Mouse (Mus musculus): ENCODE results near the gene Hsph1. TPM values are rescaled to one million over a fixed set of nuclear protein-coding genes. Genes with fewer than 3 reads are reported as not detected.

The Hsph1 gene
- polyA plus RNA-seq, 1 experiment from 2014 or later: 116 TPM

DNA sequence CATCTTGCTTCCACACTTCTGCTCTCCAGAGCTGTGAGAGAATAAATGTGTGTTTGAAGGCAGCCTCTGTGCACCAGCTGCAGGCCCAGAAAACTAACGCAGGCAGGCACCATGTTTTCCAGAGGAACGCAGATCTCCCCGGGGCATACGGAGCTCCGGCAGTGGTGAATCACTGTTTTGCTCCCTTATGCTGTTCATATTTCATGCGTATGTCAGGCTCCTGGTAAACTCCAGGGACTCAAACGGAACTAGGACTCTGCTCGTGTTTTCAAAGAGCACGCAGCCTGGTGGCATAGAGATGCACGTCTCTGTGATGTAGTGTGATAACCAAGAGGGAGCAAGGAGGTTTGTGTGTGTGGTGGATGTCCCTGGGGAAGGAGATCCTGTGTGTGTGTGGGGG is 23.4 kb downstream of the Hsph1 start:
- no peaks in the 10 kb centered on the region for H3K27me3 ChIP-seq (replicated peaks; ENCODE audit: control insufficient read depth, insufficient read depth, low read length)
- 75% methylated on average over 10 of the region's 10 CpGs for WGBS
- H3K4me3 ChIP-seq (ENCODE audit: low read depth, low read length): no peak overlapping the region
- no peak overlapping the region for H3K27ac ChIP-seq (ENCODE audit: low read depth, low read length)
- H3K9me3 ChIP-seq (ENCODE audit: control insufficient read depth, low read length): no peaks in the 10 kb centered on the region
- DNase-seq (ENCODE audit: low spot score) (no peak), ATAC-seq (replicated peaks; ENCODE audit: low FRiP score) (no peak)
- H3K4me2 ChIP-seq: no peak overlapping the region
- H3K9ac ChIP-seq (ENCODE audit: low read depth, low read length): no peak overlapping the region
- no peaks in the 10 kb centered on the region for H3K4me1 ChIP-seq (replicated peaks; ENCODE audit: control insufficient read depth, insufficient read depth, low read length)
- H3K36me3 ChIP-seq (ENCODE audit: control insufficient read depth, insufficient read depth, low read length): peaks cover 11% of the 10 kb centered on the region

- no peak for ATAC-seq (replicated peaks; ENCODE audit: low FRiP score)
- no peak overlapping the region for H3K4me2 ChIP-seq
These were observed 24.0 kb downstream of the Hsph1 start for GRCm38 (mm10) chr5:149612165-149612518.

DNA sequence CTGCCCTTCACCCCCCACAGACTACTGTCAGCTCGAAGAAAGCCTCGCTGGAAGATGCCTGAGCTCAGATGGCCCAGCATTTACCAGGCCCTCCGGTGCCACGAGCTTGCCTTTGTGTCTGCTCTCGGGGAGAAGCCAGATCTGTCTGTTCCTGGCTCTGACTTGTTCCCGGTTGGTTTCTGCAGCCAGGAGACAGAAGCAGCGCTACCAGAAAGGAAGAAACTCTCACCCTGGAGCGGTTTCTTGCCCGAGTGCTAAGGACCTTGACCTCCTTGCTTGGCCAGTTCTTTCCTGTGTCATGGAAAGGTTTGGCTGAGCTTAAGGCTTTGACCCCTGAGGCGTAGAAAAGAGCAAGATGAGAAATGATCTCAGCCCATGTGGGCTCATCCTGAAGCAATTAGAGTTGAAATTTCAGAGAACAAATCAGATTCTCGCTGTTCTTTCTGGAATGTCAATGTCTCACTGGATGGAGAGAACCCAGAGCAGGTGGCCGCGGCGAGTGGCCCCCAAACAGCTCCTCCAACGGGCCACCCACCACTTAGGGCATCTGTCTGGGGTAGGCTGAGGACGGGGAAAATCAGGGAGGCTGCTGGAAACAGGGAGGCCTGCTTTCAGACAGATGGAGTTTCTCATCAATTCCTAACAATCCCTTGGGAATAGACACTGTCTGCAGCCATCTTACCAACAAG is 24.6 kb downstream of the Hsph1 start:
- Histone ChIP-seq H3K4me2 (no peak overlapping the region), H3K36me3 (ENCODE audit: control insufficient read depth, insufficient read depth, low read length) (peaks cover 2% of the 10 kb centered on the region), H3K27me3 (replicated peaks; ENCODE audit: control insufficient read depth, insufficient read depth, low read length) (no peaks in the 10 kb centered on the region), H3K27ac (ENCODE audit: low read depth, low read length) (no peak overlapping the region), H3K4me1 (replicated peaks; ENCODE audit: control insufficient read depth, insufficient read depth, low read length) (no peaks in the 10 kb centered on the region), H3K4me3 (ENCODE audit: low read depth, low read length) (no peak overlapping the region), H3K9ac (ENCODE audit: low read depth, low read length) (no peak overlapping the region), H3K9me3 (ENCODE audit: control insufficient read depth, low read length) (no peaks in the 10 kb centered on the region)
- DNase-seq (ENCODE audit: low spot score) (no peak), ATAC-seq (replicated peaks; ENCODE audit: low FRiP score) (no peak)
- 67% methylated on average over 16 of the region's 16 CpGs for WGBS

More at GRCm38 (mm10) chr5:149612165-149612518, 24.0 kb downstream of the Hsph1 start:
- Histone ChIP-seq H3K4me3 (ENCODE audit: low read depth, low read length) (no peak overlapping the region), H3K9me3 (ENCODE audit: control insufficient read depth, low read length) (no peaks in the 10 kb centered on the region), H3K36me3 (ENCODE audit: control insufficient read depth, insufficient read depth, low read length) (peaks cover 6% of the 10 kb centered on the region), H3K4me1 (replicated peaks; ENCODE audit: control insufficient read depth, insufficient read depth, low read length) (no peaks in the 10 kb centered on the region), H3K27ac (ENCODE audit: low read depth, low read length) (no peak overlapping the region), H3K27me3 (replicated peaks; ENCODE audit: control insufficient read depth, insufficient read depth, low read length) (no peaks in the 10 kb centered on the region), H3K9ac (ENCODE audit: low read depth, low read length) (no peak overlapping the region)
- no peak for DNase-seq (ENCODE audit: low spot score)
- 76% methylated on average over 3 of the region's 3 CpGs for WGBS

GRCm38 (mm10) chr5:149607083-149607720 is 29.0 kb downstream of the Hsph1 start:
- Histone ChIP-seq H3K9me3 (ENCODE audit: control insufficient read depth, low read length) (no peaks in the 10 kb centered on the region), H3K4me2 (no peak overlapping the region), H3K9ac (ENCODE audit: low read depth, low read length) (no peak overlapping the region), H3K36me3 (ENCODE audit: control insufficient read depth, insufficient read depth, low read length) (no peaks in the 10 kb centered on the region), H3K27ac (ENCODE audit: low read depth, low read length) (no peak overlapping the region), H3K27me3 (replicated peaks; ENCODE audit: control insufficient read depth, insufficient read depth, low read length) (no peaks in the 10 kb centered on the region), H3K4me1 (replicated peaks; ENCODE audit: control insufficient read depth, insufficient read depth, low read length) (no peaks in the 10 kb centered on the region), H3K4me3 (ENCODE audit: low read depth, low read length) (no peak overlapping the region)
- WGBS: 83% methylated on average over 8 of the region's 8 CpGs
- DNase-seq (ENCODE audit: low spot score) (no peak), ATAC-seq (replicated peaks; ENCODE audit: low FRiP score) (no peak)

DNA sequence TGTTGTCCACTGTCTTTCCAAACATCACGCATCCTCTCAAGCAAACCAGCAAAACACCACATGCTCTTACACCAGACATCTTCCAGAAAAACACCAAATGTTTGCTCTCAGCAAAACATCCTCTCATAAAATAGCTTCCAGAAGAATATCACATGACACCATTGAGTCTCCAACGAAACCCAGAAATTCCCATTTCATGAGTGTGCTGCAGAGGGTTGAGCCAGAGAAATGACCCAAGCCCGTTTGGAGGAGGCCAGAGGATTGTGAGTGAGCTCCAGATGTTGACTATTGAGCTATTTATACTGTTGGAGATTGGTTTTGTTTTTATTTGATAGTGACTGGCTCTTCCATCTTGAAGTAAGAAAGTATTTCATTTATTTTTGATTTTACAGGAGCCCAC is 32.9 kb downstream of the Hsph1 start:
- no peaks in the 10 kb centered on the region for H3K4me1 ChIP-seq (replicated peaks; ENCODE audit: control insufficient read depth, insufficient read depth, low read length)
- H3K9me3 ChIP-seq (ENCODE audit: control insufficient read depth, low read length): no peaks in the 10 kb centered on the region
- H3K27ac ChIP-seq (ENCODE audit: low read depth, low read length): no peak overlapping the region
- DNase-seq (ENCODE audit: low spot score) (no peak), ATAC-seq (replicated peaks; ENCODE audit: low FRiP score) (no peak)
- no peaks in the 10 kb centered on the region for H3K36me3 ChIP-seq (ENCODE audit: control insufficient read depth, insufficient read depth, low read length)
- no peaks in the 10 kb centered on the region for H3K27me3 ChIP-seq (replicated peaks; ENCODE audit: control insufficient read depth, insufficient read depth, low read length)
- H3K4me2 ChIP-seq: no peak overlapping the region
- H3K4me3 ChIP-seq (ENCODE audit: low read depth, low read length): no peak overlapping the region
- H3K9ac ChIP-seq (ENCODE audit: low read depth, low read length): no peak overlapping the region
- WGBS: 76% methylated on average over 3 of the region's 3 CpGs

- Histone ChIP-seq H3K4me2 (no peak overlapping the region), H3K36me3 (ENCODE audit: control insufficient read depth, insufficient read depth, low read length) (no peaks in the 10 kb centered on the region), H3K9ac (ENCODE audit: low read depth, low read length) (no peak overlapping the region), H3K27ac (ENCODE audit: low read depth, low read length) (no peak overlapping the region), H3K4me3 (ENCODE audit: low read depth, low read length) (no peak overlapping the region), H3K4me1 (replicated peaks; ENCODE audit: control insufficient read depth, insufficient read depth, low read length) (no peaks in the 10 kb centered on the region), H3K9me3 (ENCODE audit: control insufficient read depth, low read length) (no peaks in the 10 kb centered on the region), H3K27me3 (replicated peaks; ENCODE audit: control insufficient read depth, insufficient read depth, low read length) (no peaks in the 10 kb centered on the region)
- ATAC-seq (replicated peaks; ENCODE audit: low FRiP score) (no peak), DNase-seq (ENCODE audit: low spot score) (no peak)
- 86% methylated on average over 3 of the region's 3 CpGs for WGBS
These were observed 34.2 kb downstream of the Hsph1 start for GRCm38 (mm10) chr5:149601996-149602395.

DNA sequence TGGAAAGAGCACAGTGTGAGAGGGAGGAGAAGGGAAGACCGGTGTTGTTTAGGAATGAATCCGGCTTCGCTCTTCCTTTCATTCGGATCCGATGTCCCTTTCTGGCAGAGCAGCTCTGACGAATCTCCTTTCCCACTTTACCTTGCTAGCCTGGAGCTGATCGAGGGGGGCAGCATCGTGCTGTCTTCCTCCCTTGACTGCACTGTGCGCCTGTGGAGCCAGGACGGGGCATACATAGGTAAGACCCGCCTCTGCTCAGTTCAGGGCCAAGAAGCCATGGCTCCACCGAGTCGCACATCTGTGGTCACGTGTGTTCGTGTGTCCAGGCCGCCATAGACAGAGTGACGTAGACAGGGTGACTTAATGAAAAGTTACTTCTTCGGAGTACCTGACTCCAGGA is 38.8 kb downstream of the Hsph1 start:
- Histone ChIP-seq H3K9ac (ENCODE audit: low read depth, low read length) (no peak overlapping the region), H3K4me3 (ENCODE audit: low read depth, low read length) (no peak overlapping the region), H3K36me3 (ENCODE audit: control insufficient read depth, insufficient read depth, low read length) (no peaks in the 10 kb centered on the region), H3K9me3 (ENCODE audit: control insufficient read depth, low read length) (no peaks in the 10 kb centered on the region), H3K4me1 (replicated peaks; ENCODE audit: control insufficient read depth, insufficient read depth, low read length) (no peaks in the 10 kb centered on the region), H3K27me3 (replicated peaks; ENCODE audit: control insufficient read depth, insufficient read depth, low read length) (no peaks in the 10 kb centered on the region), H3K27ac (ENCODE audit: low read depth, low read length) (no peak overlapping the region), H3K4me2 (no peak overlapping the region)
- DNase-seq (ENCODE audit: low spot score): no peak
- ATAC-seq (replicated peaks; ENCODE audit: low FRiP score): no peak
- WGBS: 50% methylated on average over 18 of the region's 18 CpGs

DNA sequence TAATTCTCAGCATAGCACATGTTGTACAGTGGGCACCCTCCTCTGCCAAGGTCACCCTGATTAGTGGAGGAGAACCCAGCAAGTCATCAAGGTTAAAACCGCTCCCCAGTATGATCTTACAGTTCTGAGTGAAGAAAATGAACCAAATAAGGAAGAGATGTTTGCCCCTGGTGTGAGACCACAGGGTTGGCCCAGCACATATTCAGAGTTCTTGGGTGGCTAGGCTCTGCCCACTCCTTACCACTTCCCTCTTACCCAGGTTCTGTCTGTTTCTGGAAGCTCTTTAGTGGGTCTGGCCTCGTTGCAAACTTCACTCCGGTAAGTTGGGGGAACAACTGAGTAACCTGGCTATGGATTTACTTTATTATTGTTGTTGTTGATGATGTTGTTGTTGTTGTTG is 42.0 kb downstream of the Hsph1 start:
- Histone ChIP-seq H3K9ac (ENCODE audit: low read depth, low read length) (no peak overlapping the region), H3K9me3 (ENCODE audit: control insufficient read depth, low read length) (no peaks in the 10 kb centered on the region; the same call in 1 of the 2 replicates), H3K36me3 (ENCODE audit: control insufficient read depth, insufficient read depth, low read length) (no peaks in the 10 kb centered on the region), H3K27me3 (replicated peaks; ENCODE audit: control insufficient read depth, insufficient read depth, low read length) (no peaks in the 10 kb centered on the region), H3K4me3 (ENCODE audit: low read depth, low read length) (no peak overlapping the region), H3K4me2 (no peak overlapping the region), H3K27ac (ENCODE audit: low read depth, low read length) (no peak overlapping the region), H3K4me1 (replicated peaks; ENCODE audit: control insufficient read depth, insufficient read depth, low read length) (no peaks in the 10 kb centered on the region)
- whole genome bisulfite sequencing: 78% methylated on average over 3 of the region's 3 CpGs
- ATAC-seq (replicated peaks; ENCODE audit: low FRiP score) (no peak), DNase-seq (ENCODE audit: low spot score) (no peak)

GRCm38 (mm10) chr5:149589932-149590331 is 46.2 kb downstream of the Hsph1 start:
- Histone ChIP-seq H3K4me1 (replicated peaks; ENCODE audit: control insufficient read depth, insufficient read depth, low read length) (0 out of 2 replicates have a peak, but pooled peaks cover 5% of the 10 kb centered on the region), H3K27ac (ENCODE audit: low read depth, low read length) (no peak overlapping the region), H3K4me2 (no peak overlapping the region), H3K9ac (ENCODE audit: low read depth, low read length) (no peak overlapping the region), H3K4me3 (ENCODE audit: low read depth, low read length) (no peak overlapping the region), H3K27me3 (replicated peaks; ENCODE audit: control insufficient read depth, insufficient read depth, low read length) (no peaks in the 10 kb centered on the region), H3K9me3 (ENCODE audit: control insufficient read depth, low read length) (no peaks in the 10 kb centered on the region; the same call in 1 of the 2 replicates), H3K36me3 (ENCODE audit: control insufficient read depth, insufficient read depth, low read length) (no peaks in the 10 kb centered on the region)
- WGBS: 41% methylated on average over 3 of the region's 3 CpGs
- ATAC-seq (replicated peaks; ENCODE audit: low FRiP score): no peak
- DNase-seq (ENCODE audit: low spot score): no peak
